Mouse (Mus musculus) heart, postnatal 0 days (tissue): Measurements from ENCODE around the gene Gm9913. TPM values are rescaled to one million over a fixed set of nuclear protein-coding genes. Genes with fewer than 3 reads are reported as not detected.
A peak's percentile ranks its signal among the peaks of the same experiment; 100 is the strongest.

Experiments
- ATAC-seq: fragments of 200-750 bp; cut with Nextera tagmentation; 2 replicates; pipeline ENCODE4 v1.8.0; 2017; ENCODE audit warnings: low read depth, moderate number of reproducible peaks, moderate library complexity; ENCODE audit not compliant: insufficient read depth
- DNase-seq: peaks from one replicate; pipeline ENCODE4 v3.0.0-alpha.2; 2016; ENCODE audit warnings: low spot score
- H3K27ac ChIP-seq: fragments of 300-500 bp; sonication (generic); 2 replicates; pipeline ENCODE4 v1.5.1; 2014; ENCODE audit warnings: low read depth, mild to moderate bottlenecking
- H3K27me3 ChIP-seq: fragments of 300-500 bp; sonication (generic); 2 replicates; pipeline ENCODE4 v1.6.1; 2014; ENCODE audit warnings: low read length, mixed read lengths; ENCODE audit not compliant: control insufficient read depth, insufficient read depth
- H3K36me3 ChIP-seq: fragments of 300-500 bp; sonication (generic); replicated peaks from 2 replicates; pipeline ENCODE4 v1.6.1; 2014; ENCODE audit warnings: low read length, mixed read lengths; ENCODE audit not compliant: control insufficient read depth, insufficient read depth
- H3K4me1 ChIP-seq: fragments of 300-500 bp; sonication (generic); 2 replicates; pipeline ENCODE4 v1.6.1; 2014; ENCODE audit warnings: antibody characterized with exemption; ENCODE audit not compliant: control insufficient read depth, insufficient read depth
- H3K4me2 ChIP-seq: fragments of 300-500 bp; sonication (generic); 2 replicates; pipeline ENCODE4 v1.6.1; 2014; ENCODE audit warnings: low read depth, mild to moderate bottlenecking, low read length, moderate library complexity
- H3K4me3 ChIP-seq: fragments of 300-500 bp; sonication (generic); 2 replicates; pipeline ENCODE4 v1.5.1; 2014; ENCODE audit warnings: low read depth, low read length
- H3K9ac ChIP-seq: fragments of 300-500 bp; sonication (generic); replicated peaks from 2 replicates; pipeline ENCODE4 v1.6.1; 2014; ENCODE audit warnings: low read depth, low read length, mixed read lengths
- H3K9me3 ChIP-seq: fragments of 300-500 bp; sonication (generic); replicated peaks from 2 replicates; pipeline ENCODE4 v1.6.1; 2016; ENCODE audit warnings: low read length; ENCODE audit not compliant: control insufficient read depth
- CTCF ChIP-seq: IDR thresholded peaks from 2 replicates; pipeline ENCODE4 v1.5.1; 2016; ENCODE audit warnings: antibody characterized with exemption, control low read depth, low read depth
- EP300 ChIP-seq: IDR thresholded peaks from 2 replicates; pipeline ENCODE4 v1.6.1; 2016; ENCODE audit warnings: antibody characterized with exemption, low read depth
- whole genome bisulfite sequencing: fragments of 180-500 bp; shearing (Covaris S2); extraction: QIAGEN DNeasy Blood & Tissue Kit; methylation state at CpG from one replicate; pipeline ENCODE4 v1.1.7; 2014; 5-methylcytosine and 5-hydroxymethylcytosine counted together
- polyA plus RNA-seq: library from polyadenylated mRNA; unstranded; fragments of >200 nt; fragmentation: Nextera tagmentation; extraction: Ambion mirVana; gene quantifications from 2 replicates; pipeline ENCODE4 v1.2.1, GENCODE M21; 2015
- total RNA-seq: library from RNA; depleted of rRNA; stranded (reverse); fragments of >200 nt; gene quantifications from 2 replicates; pipeline ENCODE4 v1.2.3, GENCODE M21; 2014; ENCODE audit warnings: low replicate concordance

Gene Gm9913
- total and polyA plus RNA-seq, 2 experiments from 2014 or later, result 0.42 TPM; not detected in 1

DNA sequence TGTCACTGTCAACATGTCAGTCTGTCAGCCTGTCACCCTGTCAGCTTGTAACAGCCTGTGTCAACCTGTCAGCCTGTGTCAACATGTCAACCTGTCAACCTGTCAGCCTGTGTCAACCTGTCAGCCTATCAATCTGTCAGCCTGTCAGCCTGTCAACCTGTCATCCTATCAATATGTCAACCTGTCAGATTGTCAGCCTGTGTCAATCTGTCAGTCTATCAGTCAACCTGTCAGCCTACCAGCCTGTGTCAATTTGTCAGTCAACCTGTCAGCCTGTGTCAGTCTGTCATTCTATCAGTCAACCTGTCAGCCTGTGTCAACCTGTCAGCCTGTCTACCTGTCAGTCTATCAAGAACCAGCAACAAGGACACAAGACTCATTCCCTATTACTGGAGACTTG lies 3.4 kb upstream of the Gm9913 start:
- no peaks in the 10 kb centered on the region; the same call in 1 of the 2 replicates for H3K36me3 ChIP-seq
- 0 out of 2 replicates have a peak, but pooled peaks cover 1% of the 10 kb centered on the region for H3K4me1 ChIP-seq
- no peak overlapping the region for H3K27ac ChIP-seq
- no peak for DNase-seq
- TF ChIP-seq CTCF, result no peak
- TF ChIP-seq EP300, result no peak
- H3K9me3 ChIP-seq, result no peaks in the 10 kb centered on the region; the same call in 1 of the 2 replicates
- no peak overlapping the region for H3K9ac ChIP-seq
- no peak overlapping the region for H3K4me2 ChIP-seq
- H3K27me3 ChIP-seq, result peaks cover 7% of the 10 kb centered on the region
- no peak overlapping the region for H3K4me3 ChIP-seq
- ATAC-seq, result no peak

DNA sequence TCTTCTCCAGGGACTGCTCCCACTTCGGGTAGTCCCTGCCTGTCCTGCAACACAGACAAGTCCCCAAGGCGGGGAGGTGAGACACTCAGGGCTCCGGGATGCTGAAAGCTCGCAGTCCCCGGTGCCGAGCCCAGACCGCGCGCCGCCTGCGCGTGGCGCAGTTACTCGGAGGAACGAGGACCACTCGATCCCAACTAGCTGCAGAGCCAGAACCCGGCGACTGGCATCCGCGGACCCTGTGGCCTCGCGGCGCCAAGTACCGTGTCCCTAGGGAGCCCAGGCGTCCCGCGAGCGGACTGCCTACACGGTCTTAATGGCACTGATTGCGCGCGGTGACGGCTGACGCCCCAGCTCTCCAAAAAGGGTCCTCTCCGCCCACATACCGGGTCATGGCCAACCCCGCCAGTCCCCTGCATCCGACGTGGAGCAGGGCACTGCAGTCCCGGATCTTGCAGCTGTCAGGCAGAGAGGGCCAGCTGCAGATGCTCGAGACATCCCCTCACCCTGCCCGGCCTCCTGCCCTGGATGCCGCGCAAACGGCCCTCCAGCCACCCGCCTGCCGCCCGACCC lies 942 bp downstream of the Gm9913 start:
- Histone ChIP-seq H3K36me3 (no peaks in the 10 kb centered on the region; the same call in 1 of the 2 replicates), H3K9me3 (no peaks in the 10 kb centered on the region; the same call in 1 of the 2 replicates), H3K4me3 (peak overlapping the region; percentile 60), H3K4me1 (0 out of 2 replicates have a peak, but pooled peaks cover 7% of the 10 kb centered on the region), H3K27ac (peak overlapping the region; percentile 84), H3K27me3 (peaks cover 19% of the 10 kb centered on the region), H3K9ac (peak overlapping the region; percentile 57), H3K4me2 (peak overlapping the region; percentile 91)
- DNase-seq (peak; percentile 30), ATAC-seq (peak; percentile 68)
- TF ChIP-seq CTCF, result no peak
- TF ChIP-seq EP300, result no peak
- WGBS, result 0% methylated on average over 45 of the region's 48 CpGs

DNA sequence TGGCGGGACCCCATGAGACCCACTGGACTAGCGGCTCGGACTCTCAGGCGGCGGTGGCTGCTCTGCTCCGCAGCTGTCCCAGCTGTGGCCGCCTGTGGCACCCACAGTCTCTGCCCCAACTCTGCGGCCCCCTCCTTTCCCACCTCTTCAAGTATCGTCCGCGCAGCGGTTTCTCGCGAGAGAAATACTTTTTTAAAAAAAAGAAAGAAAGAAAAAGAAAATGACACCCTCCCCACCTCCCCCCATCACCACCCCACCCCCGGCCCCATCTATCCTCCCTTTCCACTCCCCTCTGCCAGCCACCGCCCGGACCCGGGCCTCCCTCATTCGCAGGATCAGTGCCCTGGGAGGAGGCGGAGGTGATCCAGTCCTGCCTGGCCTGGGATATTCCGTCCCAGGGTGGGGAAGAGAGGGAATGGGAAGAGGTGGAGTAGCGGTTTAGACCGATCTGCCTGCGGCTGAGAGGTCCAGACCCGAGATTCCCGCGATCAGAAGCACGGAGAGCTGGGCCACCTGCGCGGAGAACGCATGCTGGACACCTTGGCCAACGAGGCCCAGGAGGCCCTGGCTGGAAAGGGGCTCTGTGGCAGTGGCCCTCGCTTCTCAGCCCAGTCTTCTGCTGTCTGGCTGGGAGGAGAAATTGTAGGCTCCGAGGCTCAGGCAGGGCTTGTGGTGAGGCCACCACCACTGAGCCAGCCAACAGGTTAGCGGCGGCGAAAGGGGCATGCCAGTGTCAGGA lies 1.6 kb downstream of the Gm9913 start:
- TF ChIP-seq EP300, result 0 out of 2 replicates have a peak, but pooled peaks have one; percentile 53
- TF ChIP-seq CTCF, result no peak
- H3K36me3 ChIP-seq, result no peaks in the 10 kb centered on the region; the same call in 1 of the 2 replicates
- 0 out of 2 replicates have a peak, but pooled peaks cover 7% of the 10 kb centered on the region for H3K4me1 ChIP-seq
- H3K9me3 ChIP-seq, result no peaks in the 10 kb centered on the region; the same call in 1 of the 2 replicates
- H3K9ac ChIP-seq, result peak overlapping the region; percentile 57
- peak; percentile 88 for ATAC-seq
- H3K27me3 ChIP-seq, result peaks cover 19% of the 10 kb centered on the region
- WGBS, result 2% methylated on average over 37 of the region's 37 CpGs
- peak; percentile 68 for DNase-seq
- H3K4me3 ChIP-seq, result peak overlapping the region; percentile 60
- H3K27ac ChIP-seq, result peak overlapping the region; percentile 85
- peak overlapping the region; percentile 91 for H3K4me2 ChIP-seq

DNA sequence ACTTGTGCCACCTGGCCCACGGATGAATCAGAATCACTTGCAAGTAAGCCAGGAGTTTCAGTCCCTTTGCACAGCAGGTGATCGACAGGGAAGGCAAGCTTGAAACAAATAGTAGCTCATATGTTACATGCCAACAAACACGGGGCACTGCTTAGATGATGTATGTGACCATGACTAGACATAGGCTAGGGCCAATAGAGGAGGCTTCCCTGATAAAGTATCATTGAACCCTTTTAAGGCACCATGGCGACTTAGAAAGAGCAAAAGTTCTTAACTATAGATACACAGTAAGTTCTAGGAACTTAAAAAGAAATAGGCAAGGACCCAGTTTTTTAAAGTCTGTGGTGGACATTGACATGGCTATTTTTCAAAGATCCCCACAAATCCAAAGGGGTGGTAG lies 3.0 kb downstream of the Gm9913 start, which contains the start of gene Fbn1:
TSS of gene Fbn1 (minus strand) at position 101 of the 400 bp plus-strand sequence.
- H3K4me3 ChIP-seq, result peak within 1 kb of the TSS; percentile 60
- H3K36me3 ChIP-seq, result no peaks in the 10 kb centered on the region
- H3K4me2 ChIP-seq, result peak within 1 kb of the TSS; percentile 91
- H3K9ac ChIP-seq, result peak within 1 kb of the TSS; percentile 57
- H3K4me1 ChIP-seq, result 0 out of 2 replicates have a peak, but pooled peaks cover 7% of the 10 kb centered on the region
- DNase-seq, result no peak
- peaks cover 19% of the 10 kb centered on the region for H3K27me3 ChIP-seq
- no peaks in the 10 kb centered on the region for H3K9me3 ChIP-seq
- WGBS, result 88% methylated on average over 4 of the region's 4 CpGs
- no peak for ATAC-seq
- TF ChIP-seq CTCF (no peak), EP300 (no peak)
- H3K27ac ChIP-seq, result peak within 1 kb of the TSS; percentile 85

DNA sequence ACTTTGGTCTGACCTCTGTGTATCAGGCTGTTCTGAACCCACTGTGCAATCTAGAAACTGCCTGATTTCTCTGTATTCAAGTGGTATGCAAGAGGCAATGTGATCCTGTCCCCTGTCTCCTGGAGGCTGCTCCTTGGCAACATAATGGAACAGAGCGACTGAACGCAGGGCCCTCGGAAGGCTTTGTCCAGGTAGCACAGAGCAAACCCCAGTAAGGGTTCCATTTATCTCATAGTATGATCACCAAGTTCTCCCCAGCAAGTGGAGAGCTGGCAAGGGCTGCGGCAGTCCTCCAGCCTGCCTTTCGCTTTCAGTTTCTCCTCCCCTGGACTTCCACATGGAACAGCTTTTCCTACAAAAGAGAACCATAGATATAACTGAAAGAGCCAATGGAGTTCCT lies 3.5 kb downstream of the Gm9913 start:
- Histone ChIP-seq H3K27ac (no peak overlapping the region), H3K36me3 (no peaks in the 10 kb centered on the region), H3K4me3 (no peak overlapping the region), H3K4me2 (no peak overlapping the region), H3K27me3 (peaks cover 19% of the 10 kb centered on the region), H3K9me3 (no peaks in the 10 kb centered on the region), H3K9ac (no peak overlapping the region), H3K4me1 (0 out of 2 replicates have a peak, but pooled peaks cover 7% of the 10 kb centered on the region)
- ATAC-seq, result no peak
- 89% methylated on average over 5 of the region's 5 CpGs for WGBS
- no peak for DNase-seq
- TF ChIP-seq CTCF, result no peak
- no peak for TF ChIP-seq EP300
